Mouse (Mus musculus) intestine, embryonic 14.5 days (tissue): ENCODE data around the gene C130032M10Rik. TPM values are rescaled to one million over a fixed set of nuclear protein-coding genes. Genes with fewer than 3 reads are reported as not detected.

Experiments
- ATAC-seq: fragments of 200-750 bp; cut with Nextera tagmentation; replicated peaks from 2 replicates; pipeline ENCODE4 v1.8.0; 2017; ENCODE audit warnings: low read depth, moderate number of reproducible peaks, moderate TSS enrichment, moderate library complexity; ENCODE audit not compliant: low FRiP score, low TSS enrichment
- DNase-seq: peaks from one replicate; pipeline ENCODE4 v3.0.0-alpha.2; 2018; ENCODE audit warnings: low spot score
- H3K27ac ChIP-seq: fragments of 300-500 bp; sonication (generic); 2 replicates; pipeline ENCODE4 v1.5.1; 2014; ENCODE audit warnings: low read depth, mild to moderate bottlenecking, control low read depth
- H3K27me3 ChIP-seq: fragments of 300-500 bp; sonication (generic); replicated peaks from 2 replicates; pipeline ENCODE4 v1.6.1; 2014; ENCODE audit warnings: low read length, control low read depth; ENCODE audit not compliant: control insufficient read depth, insufficient read depth
- H3K36me3 ChIP-seq: fragments of 300-500 bp; sonication (generic); 2 replicates; pipeline ENCODE4 v1.6.1; 2014; ENCODE audit warnings: low read length, control low read depth; ENCODE audit not compliant: control insufficient read depth, insufficient read depth
- H3K4me1 ChIP-seq: fragments of 300-500 bp; sonication (generic); replicated peaks from 2 replicates; pipeline ENCODE4 v1.6.1; 2014; ENCODE audit warnings: low read length, control low read depth, mixed read lengths; ENCODE audit not compliant: control insufficient read depth, insufficient read depth
- H3K4me2 ChIP-seq: fragments of 300-500 bp; sonication (generic); 2 replicates; pipeline ENCODE4 v1.6.1; 2014; ENCODE audit warnings: low read length
- H3K4me3 ChIP-seq: fragments of 300-500 bp; sonication (generic); 2 replicates; pipeline ENCODE4 v1.5.1; 2014; ENCODE audit warnings: low read depth, low read length, control low read depth, mixed read lengths
- H3K9ac ChIP-seq: fragments of 300-500 bp; sonication (generic); 2 replicates; pipeline ENCODE4 v1.6.1; 2014; ENCODE audit warnings: mild to moderate bottlenecking, low read length
- H3K9me3 ChIP-seq: fragments of 300-500 bp; sonication (generic); 2 replicates; pipeline ENCODE4 v1.6.1; 2016; ENCODE audit warnings: low read length, control low read depth; ENCODE audit not compliant: control insufficient read depth
- whole genome bisulfite sequencing: fragments of 180-500 bp; shearing (Covaris S2); extraction: QIAGEN DNeasy Blood & Tissue Kit; methylation state at CpG from one replicate; pipeline ENCODE4 v1.1.7; 2014; 5-methylcytosine and 5-hydroxymethylcytosine counted together
- polyA plus RNA-seq: library from polyadenylated mRNA; unstranded; fragments of >200 nt; fragmentation: Nextera tagmentation; extraction: Ambion mirVana; gene quantifications from 2 replicates; pipeline ENCODE4 v1.2.1, GENCODE M21; 2014

Gene C130032M10Rik
- polyA plus RNA-seq, 1 experiment from 2014 or later: not detected

DNA sequence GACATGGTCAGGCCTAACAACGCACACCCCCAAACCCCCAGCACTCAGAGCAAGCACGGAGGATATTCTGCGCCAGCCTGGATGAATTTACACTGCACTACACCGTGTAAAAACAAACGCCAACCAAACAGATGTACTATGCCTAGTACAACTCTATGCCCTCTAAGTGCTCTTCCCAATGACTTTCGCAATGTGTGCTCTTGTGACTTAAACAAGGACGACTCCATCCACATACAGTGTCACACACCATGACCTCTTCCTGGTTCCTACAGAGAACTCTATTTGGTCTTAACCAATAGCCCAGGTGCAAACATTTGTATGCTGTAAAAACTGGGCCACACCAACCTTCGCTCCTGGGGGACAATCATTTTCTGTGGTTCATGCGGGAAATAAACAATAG, 7.0 kb downstream of the C130032M10Rik start:
- H3K9ac ChIP-seq: no peak overlapping the region
- H3K4me2 ChIP-seq: no peak overlapping the region
- peaks cover 19% of the 10 kb centered on the region for H3K4me1 ChIP-seq
- no peaks in the 10 kb centered on the region for H3K9me3 ChIP-seq
- 85% methylated on average over 9 of the region's 9 CpGs for WGBS
- no peak for DNase-seq
- H3K36me3 ChIP-seq: no peaks in the 10 kb centered on the region
- no peak overlapping the region for H3K4me3 ChIP-seq
- no peak overlapping the region for H3K27ac ChIP-seq
- H3K27me3 ChIP-seq: no peaks in the 10 kb centered on the region
- no peak for ATAC-seq

DNA sequence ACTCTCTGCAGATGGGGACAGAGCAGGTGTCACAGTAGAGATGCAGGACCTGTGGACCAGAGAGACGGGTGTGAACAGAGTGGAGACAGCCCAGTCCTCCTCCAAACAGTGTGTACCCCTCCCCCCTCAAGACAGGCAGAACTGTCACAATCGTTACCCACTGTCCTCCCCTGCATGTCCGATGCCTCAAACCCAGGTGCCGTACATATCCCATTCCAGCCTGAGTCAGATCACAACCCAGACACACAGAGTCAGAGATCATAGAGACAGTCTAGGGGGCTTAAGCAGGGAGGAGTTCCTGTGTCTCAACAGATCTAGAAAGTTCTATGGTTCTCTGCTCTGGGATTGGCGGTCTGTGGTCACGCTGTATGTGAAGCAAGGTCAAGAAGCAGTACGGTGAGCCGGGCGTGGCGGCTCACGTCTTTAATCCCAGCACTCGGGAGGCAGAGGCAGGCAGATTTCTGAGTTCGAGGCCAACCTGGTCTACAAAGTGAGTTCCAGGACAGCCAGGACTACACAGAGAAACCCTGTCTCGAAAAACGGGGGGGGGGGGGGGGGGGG, 9.7 kb downstream of the C130032M10Rik start:
- ATAC-seq: no peak
- no peak overlapping the region for H3K4me2 ChIP-seq
- 93% methylated on average over 11 of the region's 15 CpGs for WGBS
- H3K27ac ChIP-seq: no peak overlapping the region
- no peak overlapping the region for H3K9ac ChIP-seq
- no peaks in the 10 kb centered on the region for H3K27me3 ChIP-seq
- H3K9me3 ChIP-seq: no peaks in the 10 kb centered on the region
- H3K36me3 ChIP-seq: no peaks in the 10 kb centered on the region
- DNase-seq: no peak
- H3K4me1 ChIP-seq: peaks cover 20% of the 10 kb centered on the region
- H3K4me3 ChIP-seq: no peak overlapping the region

DNA sequence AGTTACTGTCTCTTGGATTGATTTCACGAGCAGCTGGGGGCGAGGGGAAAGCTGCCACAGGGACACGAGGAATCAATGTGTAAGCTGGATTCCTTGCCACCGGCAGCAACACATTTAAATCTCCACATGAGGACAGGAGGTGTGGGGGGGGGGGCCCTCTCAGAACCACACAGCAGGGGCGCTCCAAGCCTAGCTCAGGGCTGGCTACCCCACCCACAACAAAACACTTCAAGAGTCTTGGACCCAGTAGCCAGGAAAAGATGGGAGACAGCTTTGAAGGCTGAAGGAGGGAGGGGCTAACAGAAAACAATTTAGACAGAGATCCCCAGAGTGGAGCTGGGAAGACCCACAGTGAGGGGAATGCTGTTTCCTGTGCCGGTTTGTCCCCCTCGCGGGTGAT, 10.4 kb downstream of the C130032M10Rik start:
- whole genome bisulfite sequencing: 14% methylated on average over 8 of the region's 8 CpGs
- no peak overlapping the region for H3K9ac ChIP-seq
- H3K27me3 ChIP-seq: no peaks in the 10 kb centered on the region
- no peak for ATAC-seq
- no peak for DNase-seq
- H3K27ac ChIP-seq: no peak overlapping the region
- H3K4me2 ChIP-seq: no peak overlapping the region
- no peaks in the 10 kb centered on the region for H3K36me3 ChIP-seq
- peaks cover 20% of the 10 kb centered on the region for H3K4me1 ChIP-seq
- no peaks in the 10 kb centered on the region for H3K9me3 ChIP-seq
- no peak overlapping the region for H3K4me3 ChIP-seq

DNA sequence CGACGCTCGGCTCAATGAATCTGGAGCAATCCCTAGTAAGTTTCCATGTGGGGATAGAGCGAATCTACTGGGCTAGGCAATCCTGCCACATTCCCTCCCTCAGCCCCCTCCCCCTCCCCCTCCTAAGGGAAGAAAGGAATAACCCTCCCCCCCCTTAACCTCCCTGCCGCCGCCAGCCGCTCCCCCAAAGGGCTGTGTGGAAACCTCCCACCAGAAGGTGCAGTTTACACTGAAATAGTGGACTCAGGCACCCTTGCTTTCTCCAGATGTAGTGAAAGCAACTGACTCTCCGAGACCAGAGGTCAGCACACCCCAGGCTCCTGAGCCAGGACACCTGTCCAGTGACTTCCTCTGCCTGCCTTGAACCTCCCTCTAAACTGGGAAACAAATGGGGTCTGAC, 11.1 kb downstream of the C130032M10Rik start:
- Histone ChIP-seq H3K4me1 (peaks cover 20% of the 10 kb centered on the region), H3K36me3 (no peaks in the 10 kb centered on the region), H3K4me3 (peak overlapping the region; percentile 8; the same call in 1 of the 2 replicates), H3K4me2 (peak overlapping the region; percentile 41), H3K27me3 (no peaks in the 10 kb centered on the region), H3K27ac (peak overlapping the region; percentile 64; the same call in 1 of the 2 replicates), H3K9ac (0 out of 2 replicates have a peak overlapping the region, but pooled peaks have one; percentile 0), H3K9me3 (no peaks in the 10 kb centered on the region)
- WGBS: 16% methylated on average over 7 of the region's 8 CpGs
- DNase-seq (no peak), ATAC-seq (no peak; the same call in 1 of the 2 replicates)

DNA sequence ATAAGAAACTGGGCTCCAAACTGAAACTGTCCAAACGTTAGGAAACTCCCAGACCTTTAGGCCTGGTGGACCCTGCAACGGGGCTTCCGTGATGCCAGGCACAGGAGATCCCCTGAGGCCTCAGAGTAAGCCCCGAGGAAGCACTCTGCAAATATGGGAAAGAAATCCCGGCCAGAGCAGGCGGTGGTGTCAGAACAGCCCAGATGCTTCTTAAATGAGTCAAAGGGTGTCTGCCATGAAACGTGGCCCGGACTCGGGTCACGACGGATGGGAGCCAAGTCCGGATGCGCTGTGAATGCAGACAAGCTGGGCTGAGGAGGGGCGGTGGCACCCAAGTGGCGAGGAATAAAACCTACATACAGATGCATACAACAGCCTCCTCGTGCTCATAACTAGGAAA, 11.6 kb downstream of the C130032M10Rik start:
- H3K4me1 ChIP-seq: peaks cover 20% of the 10 kb centered on the region
- ATAC-seq: peak; percentile 48; the same call in 1 of the 2 replicates

DNA sequence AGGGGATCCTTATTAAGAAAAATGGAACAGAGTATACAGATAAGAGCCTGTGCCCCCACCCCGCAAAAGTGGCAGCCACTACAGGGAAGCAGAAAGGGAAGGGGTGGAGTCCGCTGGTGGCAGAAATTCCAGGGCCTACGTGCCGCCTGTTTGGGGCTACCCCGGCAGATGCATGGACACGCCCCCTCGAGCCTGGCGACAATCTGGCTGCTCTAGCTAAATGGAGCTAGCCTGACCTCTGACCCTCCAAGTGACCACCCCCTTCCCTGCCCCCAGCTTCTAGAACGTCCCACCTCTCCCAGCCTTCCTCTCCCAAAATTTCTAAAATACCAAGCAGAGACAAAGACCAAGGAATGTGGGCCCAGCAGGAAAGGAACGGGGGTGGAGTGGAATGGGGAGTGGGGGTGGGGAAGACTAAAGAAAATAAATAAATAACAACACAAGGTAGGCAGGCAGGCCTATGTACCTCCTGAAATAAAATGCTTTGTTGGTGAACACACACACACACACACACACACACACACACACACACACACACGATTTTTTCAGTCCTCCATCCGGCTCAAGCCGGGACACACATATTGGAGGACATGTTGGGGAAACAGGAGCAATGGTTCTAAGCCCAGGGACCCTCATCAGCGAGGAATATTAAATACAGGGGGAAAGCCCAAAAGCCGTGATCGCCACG, 12.6 kb downstream of the C130032M10Rik start:
- Histone ChIP-seq H3K4me1 (peaks cover 20% of the 10 kb centered on the region), H3K4me2 (peak overlapping the region; percentile 7; the same call in 1 of the 2 replicates), H3K27ac (no peak overlapping the region), H3K36me3 (no peaks in the 10 kb centered on the region), H3K9me3 (no peaks in the 10 kb centered on the region), H3K4me3 (no peak overlapping the region), H3K9ac (no peak overlapping the region), H3K27me3 (no peaks in the 10 kb centered on the region)
- 29% methylated on average over 17 of the region's 17 CpGs for WGBS
- no peak for DNase-seq
- ATAC-seq: peak; percentile 13; the same call in 1 of the 2 replicates

More for the DNA sequence above, 11.6 kb downstream of the C130032M10Rik start:
- Histone ChIP-seq H3K9me3 (no peaks in the 10 kb centered on the region), H3K27me3 (no peaks in the 10 kb centered on the region), H3K36me3 (no peaks in the 10 kb centered on the region), H3K9ac (peak overlapping the region; percentile 0; the same call in 1 of the 2 replicates), H3K4me2 (peak overlapping the region; percentile 41), H3K4me3 (peak overlapping the region; percentile 8), H3K27ac (peak overlapping the region; percentile 64; the same call in 1 of the 2 replicates)
- DNase-seq: peak; percentile 74
- WGBS: 5% methylated on average over 16 of the region's 16 CpGs

DNA sequence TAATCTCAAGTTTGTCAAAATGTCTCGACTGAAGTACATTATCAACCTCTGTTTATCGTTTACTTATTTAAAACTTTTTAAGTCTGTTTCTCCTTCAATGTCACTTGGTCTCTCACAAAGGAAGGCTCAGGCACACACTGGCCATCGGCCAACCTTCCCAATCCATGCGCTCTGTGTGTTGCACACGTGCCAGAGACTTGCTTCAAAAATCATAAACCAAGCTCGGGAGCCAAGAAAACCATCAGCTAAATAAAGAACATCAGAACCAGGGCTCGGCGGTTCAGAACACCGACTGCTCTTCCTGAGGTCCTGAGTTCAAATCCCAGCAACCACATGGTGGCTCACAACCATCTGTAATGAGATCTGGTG, 13.2 kb downstream of the C130032M10Rik start:
- ATAC-seq: no peak
- Histone ChIP-seq H3K4me1 (peaks cover 20% of the 10 kb centered on the region), H3K27ac (no peak overlapping the region), H3K4me3 (no peak overlapping the region), H3K36me3 (no peaks in the 10 kb centered on the region), H3K27me3 (no peaks in the 10 kb centered on the region), H3K9me3 (no peaks in the 10 kb centered on the region), H3K9ac (no peak overlapping the region), H3K4me2 (no peak overlapping the region)
- 48% methylated on average over 9 of the region's 9 CpGs for WGBS
- no peak for DNase-seq

DNA sequence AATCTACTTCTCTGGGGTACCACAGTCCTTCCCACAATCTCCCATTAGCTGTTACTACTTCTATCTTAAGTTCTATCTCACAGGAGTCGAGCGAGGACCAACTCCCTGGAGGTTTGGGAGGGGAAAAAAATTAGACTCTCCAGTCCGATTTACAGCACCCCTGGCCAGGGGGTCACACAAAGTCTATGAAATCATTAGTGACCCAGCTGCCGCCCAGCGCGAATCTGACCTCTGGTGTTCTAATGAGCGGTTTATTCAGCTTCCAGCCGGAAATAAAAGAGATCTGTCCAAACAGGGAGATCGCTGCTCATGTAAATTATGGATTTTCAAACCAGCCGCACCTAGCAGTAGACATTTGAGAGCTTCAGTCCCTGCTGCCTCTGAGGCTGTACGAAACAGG, 15.8 kb downstream of the C130032M10Rik start:
- H3K4me3 ChIP-seq: no peak overlapping the region
- DNase-seq (no peak), ATAC-seq (no peak)
- 23% methylated on average over 11 of the region's 11 CpGs for WGBS
- H3K4me2 ChIP-seq: no peak overlapping the region
- no peak overlapping the region for H3K27ac ChIP-seq
- H3K27me3 ChIP-seq: no peaks in the 10 kb centered on the region
- no peaks in the 10 kb centered on the region for H3K36me3 ChIP-seq
- peaks cover 13% of the 10 kb centered on the region for H3K4me1 ChIP-seq
- no peak overlapping the region for H3K9ac ChIP-seq
- no peaks in the 10 kb centered on the region for H3K9me3 ChIP-seq
